Mouse (Mus musculus) cerebellum, adult 11 months (tissue): ENCODE measurements around the gene Shld1.
A peak's percentile ranks its signal among the peaks of the same experiment; 100 is the strongest.

Experiments used
- DNase-seq: peaks from one replicate; pipeline ENCODE4 v3.0.0; 2022

Shld1 gene

GRCm38 (mm10) chr2:132686756-132687737 is at the start of gene Shld1:
TSS of gene Shld1 (plus strand) at chr2:132686931.
- peak; percentile 89 for DNase-seq

GRCm38 (mm10) chr2:132638306-132638705 is 48.4 kb upstream of the Shld1 start:
- DNase-seq = no peak

- no peak for DNase-seq
These were observed 47.4 kb upstream of the Shld1 start for GRCm38 (mm10) chr2:132639337-132639736.

- no peak for DNase-seq
These were observed 45.5 kb upstream of the Shld1 start for GRCm38 (mm10) chr2:132641196-132641595.

- DNase-seq = no peak
These were observed 43.6 kb upstream of the Shld1 start for GRCm38 (mm10) chr2:132643161-132643560.

- no peak for DNase-seq
These were observed 39.6 kb upstream of the Shld1 start for GRCm38 (mm10) chr2:132646856-132647745.

GRCm38 (mm10) chr2:132649352-132649870 is 37.3 kb upstream of the Shld1 start:
- no peak for DNase-seq

GRCm38 (mm10) chr2:132650546-132650945 is 36.2 kb upstream of the Shld1 start:
- DNase-seq = no peak

- DNase-seq = no peak
These were observed 34.3 kb upstream of the Shld1 start for GRCm38 (mm10) chr2:132652476-132652875.

- no peak for DNase-seq
These were observed 31.8 kb upstream of the Shld1 start for GRCm38 (mm10) chr2:132654834-132655495.

GRCm38 (mm10) chr2:132657186-132657585 is 29.5 kb upstream of the Shld1 start:
- DNase-seq = no peak

GRCm38 (mm10) chr2:132658412-132659120 is 28.2 kb upstream of the Shld1 start:
- DNase-seq = no peak

- no peak for DNase-seq
These were observed 17.6 kb upstream of the Shld1 start for GRCm38 (mm10) chr2:132669091-132669490.

- DNase-seq = no peak
These were observed 16.4 kb upstream of the Shld1 start for GRCm38 (mm10) chr2:132670290-132670689.

- no peak for DNase-seq
These were observed 14.6 kb upstream of the Shld1 start for GRCm38 (mm10) chr2:132672121-132672520.

- no peak for DNase-seq
These were observed 10.6 kb upstream of the Shld1 start for GRCm38 (mm10) chr2:132676111-132676510.

GRCm38 (mm10) chr2:132685001-132685400 is 1.7 kb upstream of the Shld1 start:
- no peak for DNase-seq

GRCm38 (mm10) chr2:132688611-132689021 is 1.9 kb downstream of the Shld1 start:
- DNase-seq = no peak

- no peak for DNase-seq
These were observed 2.4 kb downstream of the Shld1 start for GRCm38 (mm10) chr2:132689188-132689568.

- DNase-seq = peak; percentile 37
These were observed 3.0 kb downstream of the Shld1 start for GRCm38 (mm10) chr2:132689569-132690231.

- no peak for DNase-seq
These were observed 5.0 kb downstream of the Shld1 start for GRCm38 (mm10) chr2:132691731-132692130.
